Mouse (Mus musculus) liver, adult 2 months (tissue): ENCODE results near the gene Mrgprg. TPM values are rescaled to one million over a fixed set of nuclear protein-coding genes. Genes with fewer than 3 reads are reported as not detected.

Source experiments
- DNase-seq: peaks from one replicate; pipeline ENCODE4 v3.0.0-alpha.2; 2011; ENCODE audit warnings: low read depth, low spot score; ENCODE audit errors: extremely low read depth
- H3K27ac ChIP-seq: fragments of 200-500 bp; replicated peaks from 2 replicates; pipeline ENCODE4 v1.5.1; 2012; ENCODE audit warnings: low read depth, mild to moderate bottlenecking, control low read depth, inconsistent platforms, low read length; ENCODE audit not compliant: insufficient read depth
- H3K27me3 ChIP-seq: fragments of 200-500 bp; 2 replicates; pipeline ENCODE4 v1.6.1; 2012; ENCODE audit warnings: mild to moderate bottlenecking, moderate library complexity, low read length, inconsistent platforms; ENCODE audit not compliant: control insufficient read depth, insufficient read depth
- H3K36me3 ChIP-seq: fragments of 200-500 bp; 2 replicates; pipeline ENCODE4 v1.6.1; 2012; ENCODE audit warnings: low read length, inconsistent platforms; ENCODE audit not compliant: control insufficient read depth, insufficient read depth
- H3K4me1 ChIP-seq: fragments of 200-500 bp; 2 replicates; pipeline ENCODE4 v1.6.1; 2011; ENCODE audit warnings: low read length; ENCODE audit not compliant: control insufficient read depth, insufficient read depth
- H3K4me3 ChIP-seq: fragments of 200-500 bp; 2 replicates; pipeline ENCODE4 v1.5.1; 2011; ENCODE audit warnings: low read depth, mild to moderate bottlenecking, control low read depth, low read length, moderate library complexity; ENCODE audit not compliant: insufficient read depth
- H3K79me2 ChIP-seq: fragments of 200-500 bp; 2 replicates; pipeline ENCODE4 v1.6.1; 2012; ENCODE audit warnings: inconsistent platforms, mild to moderate bottlenecking, low read length, moderate library complexity; ENCODE audit not compliant: control insufficient read depth, insufficient read depth
- H3K9ac ChIP-seq: fragments of 200-500 bp; 2 replicates; pipeline ENCODE4 v1.6.1; 2012; ENCODE audit warnings: low read depth, mild to moderate bottlenecking, control low read depth, inconsistent platforms, low read length
- CTCF ChIP-seq: fragments of 200-500 bp; IDR thresholded peaks from 2 replicates; pipeline ENCODE4 v1.5.1; 2011; ENCODE audit warnings: low read depth, low read length, control low read depth
- POLR2A ChIP-seq: fragments of 200-500 bp; IDR thresholded peaks from 2 replicates; pipeline ENCODE4 v1.6.1; 2011; ENCODE audit warnings: low read length, control low read depth; ENCODE audit not compliant: insufficient read depth; ENCODE audit errors: extremely low read depth
- whole genome bisulfite sequencing: fragments of 180-500 bp; shearing (Covaris S2); methylation state at CpG from one replicate; pipeline ENCODE4 v1.1.7; 2018; 5-methylcytosine and 5-hydroxymethylcytosine counted together
- polyA plus RNA-seq: library from polyadenylated mRNA; depleted of rRNA; stranded (reverse); fragments of >200 nt; gene quantifications from 2 replicates; pipeline ENCODE4 v1.2.3, GENCODE M21; 2012; rRNA removed
- total RNA-seq: library from RNA; depleted of rRNA; stranded (reverse); fragments of >200 nt; gene quantifications from 2 replicates; pipeline ENCODE4 v1.2.3, GENCODE M21; 2014; rRNA removed

Mrgprg gene
- total RNA-seq (not detected in 2 replicates), polyA plus RNA-seq (0.05 TPM in 1 of 2 replicates, not detected in the other)

- peaks cover 19% of the 10 kb centered on the region for H3K4me1 ChIP-seq
- no peak within 1 kb of the TSS for H3K4me3 ChIP-seq
- no peak within 1 kb of the TSS for H3K27ac ChIP-seq
- H3K36me3 ChIP-seq: no peaks in the 10 kb centered on the region
- TF ChIP-seq POLR2A (no peak), CTCF (no peak)
- no peaks in the 10 kb centered on the region for H3K27me3 ChIP-seq
- WGBS: 78% methylated on average over 6 of the region's 6 CpGs
- no peak within 1 kb of the TSS for H3K9ac ChIP-seq
- DNase-seq: no peak
- no peaks in the 10 kb centered on the region for H3K79me2 ChIP-seq
Measured at GRCm38 (mm10) chr7:143766893-143767292, at the start of gene Mrgprg. Gene Mrgprg, minus strand, starts transcription at chr7:143766993.

GRCm38 (mm10) chr7:143808909-143809308, 42.1 kb upstream of the Mrgprg start:
- no peaks in the 10 kb centered on the region for H3K4me1 ChIP-seq
- DNase-seq: no peak
- no peak overlapping the region for H3K27ac ChIP-seq
- WGBS: 82% methylated on average over 1 of the region's 1 CpGs
- H3K4me3 ChIP-seq: no peak overlapping the region
- H3K79me2 ChIP-seq: no peaks in the 10 kb centered on the region
- H3K27me3 ChIP-seq: no peaks in the 10 kb centered on the region
- H3K36me3 ChIP-seq: peaks cover 46% of the 10 kb centered on the region
- peak; percentile 29; the same call in 1 of the 2 replicates for TF ChIP-seq CTCF
- TF ChIP-seq POLR2A: no peak
- H3K9ac ChIP-seq: no peak overlapping the region

DNA sequence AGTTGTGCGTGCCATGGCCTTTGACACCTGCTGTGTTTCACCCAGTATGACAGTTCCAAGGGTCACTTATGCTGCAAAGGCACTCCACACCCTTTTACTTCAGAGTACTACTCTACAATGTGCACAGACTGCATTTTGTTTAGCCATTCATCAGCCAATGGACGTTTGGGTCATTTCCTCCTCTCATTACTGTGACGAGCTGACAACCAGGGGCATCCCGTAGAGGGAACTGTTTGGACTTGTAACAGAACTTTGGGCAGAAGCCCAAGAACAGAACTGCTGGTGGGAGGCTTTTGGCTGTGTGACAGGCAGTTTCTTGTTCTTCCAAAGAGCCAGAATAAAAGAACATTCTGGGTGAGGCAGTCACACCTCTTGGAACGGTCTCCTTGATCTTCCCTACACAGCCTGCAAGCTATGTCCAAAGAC, 38.4 kb upstream of the Mrgprg start:
- H3K4me1 ChIP-seq: no peaks in the 10 kb centered on the region
- H3K27ac ChIP-seq: no peak overlapping the region
- WGBS: 39% methylated on average over 5 of the region's 5 CpGs
- no peaks in the 10 kb centered on the region for H3K79me2 ChIP-seq
- H3K9ac ChIP-seq: no peak overlapping the region
- TF ChIP-seq POLR2A (no peak), CTCF (no peak)
- no peaks in the 10 kb centered on the region for H3K27me3 ChIP-seq
- DNase-seq: peak; percentile 56
- no peak overlapping the region for H3K4me3 ChIP-seq
- peaks cover 32% of the 10 kb centered on the region for H3K36me3 ChIP-seq

- H3K27ac ChIP-seq: no peak overlapping the region
- no peaks in the 10 kb centered on the region for H3K79me2 ChIP-seq
- H3K27me3 ChIP-seq: no peaks in the 10 kb centered on the region
- H3K4me3 ChIP-seq: no peak overlapping the region
- no peak overlapping the region for H3K9ac ChIP-seq
- 84% methylated on average over 8 of the region's 8 CpGs for WGBS
- no peaks in the 10 kb centered on the region for H3K4me1 ChIP-seq
- H3K36me3 ChIP-seq: peaks cover 28% of the 10 kb centered on the region; the same call in 1 of the 2 replicates
- DNase-seq: no peak
- TF ChIP-seq POLR2A (no peak), CTCF (no peak)
Measured at GRCm38 (mm10) chr7:143801195-143802065, 34.6 kb upstream of the Mrgprg start.

DNA sequence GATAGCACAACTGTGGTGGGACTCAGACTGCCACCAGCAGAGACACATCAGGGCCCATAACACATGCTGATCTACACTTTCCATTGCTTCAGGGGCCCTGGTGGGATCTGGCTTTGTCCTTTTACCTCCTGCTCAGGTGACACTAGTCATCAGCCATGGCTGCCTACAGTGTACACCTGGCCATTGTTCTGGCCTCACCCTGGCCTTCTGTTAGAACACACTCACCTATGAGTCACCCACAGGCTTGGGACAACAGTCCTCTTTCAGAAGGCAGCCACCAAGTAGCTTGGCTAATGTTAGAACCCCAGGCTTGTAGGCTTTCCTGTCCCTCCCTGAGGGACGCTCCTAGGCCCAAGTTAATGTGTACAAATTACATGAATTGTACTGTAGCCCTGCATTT, 34.0 kb upstream of the Mrgprg start:
- no peak for TF ChIP-seq POLR2A
- Histone ChIP-seq H3K27me3 (no peaks in the 10 kb centered on the region), H3K27ac (no peak overlapping the region), H3K4me3 (no peak overlapping the region), H3K9ac (no peak overlapping the region), H3K79me2 (no peaks in the 10 kb centered on the region), H3K4me1 (no peaks in the 10 kb centered on the region), H3K36me3 (peaks cover 28% of the 10 kb centered on the region; the same call in 1 of the 2 replicates)
- no peak for DNase-seq
- WGBS: 88% methylated on average over 1 of the region's 1 CpGs

- no peaks in the 10 kb centered on the region for H3K4me1 ChIP-seq
- H3K79me2 ChIP-seq: no peaks in the 10 kb centered on the region
- no peak overlapping the region for H3K27ac ChIP-seq
- H3K27me3 ChIP-seq: no peaks in the 10 kb centered on the region
- WGBS: 93% methylated on average over 4 of the region's 4 CpGs
- H3K36me3 ChIP-seq: peaks cover 20% of the 10 kb centered on the region; the same call in 1 of the 2 replicates
- H3K9ac ChIP-seq: no peak overlapping the region
- TF ChIP-seq CTCF: no peak
- no peak for TF ChIP-seq POLR2A
- no peak overlapping the region for H3K4me3 ChIP-seq
- DNase-seq: no peak
Measured at GRCm38 (mm10) chr7:143798783-143799182, 32.0 kb upstream of the Mrgprg start.
